Mouse (Mus musculus): ENCODE results near the gene Gm8660. TPM values are rescaled to one million over a fixed set of nuclear protein-coding genes. Genes with fewer than 3 reads are reported as not detected.
"Not testable (repeated sequence)": the region's sequence is repeated elsewhere in the genome, so short reads cannot be mapped to it uniquely, and the experiment has no call there.

Gm8660 gene
- not detected in 2 replicates for polyA plus RNA-seq (2012; rRNA removed)

DNA sequence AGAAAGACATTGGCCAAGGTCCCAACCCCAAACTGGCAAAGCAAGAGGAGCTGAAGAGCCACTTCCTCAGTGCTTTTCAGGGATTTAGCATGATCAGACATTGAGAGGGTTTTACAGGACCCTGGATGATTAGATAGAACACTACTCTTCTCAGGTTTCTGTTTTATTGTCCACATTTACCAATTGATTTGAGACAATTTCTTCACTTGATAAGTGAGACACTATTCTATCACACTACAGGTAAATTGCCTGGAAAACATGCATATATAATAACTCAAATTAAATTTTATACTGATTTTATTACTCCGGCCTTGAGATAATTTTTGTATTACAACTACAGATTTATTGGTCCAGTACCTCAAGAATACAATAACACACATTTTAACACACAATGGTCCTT lies at the start of gene Gm8660:
Gm8660 (minus strand) TSS at position 101 of the 400 bp plus-strand sequence.
- no CpG with 5 or more reads among the region's 1 CpGs for WGBS
- H3K4me1 ChIP-seq (replicated peaks; ENCODE audit: control insufficient read depth, insufficient read depth, low read length); H3K27ac ChIP-seq (ENCODE audit: control insufficient read depth, insufficient read depth, low read length); H3K36me3 ChIP-seq (ENCODE audit: control insufficient read depth, insufficient read depth, low read length); DNase-seq; H3K4me3 ChIP-seq (ENCODE audit: control insufficient read depth, insufficient read depth, low read length); H3K27me3 ChIP-seq (ENCODE audit: control insufficient read depth, insufficient read depth, low read length): not testable (repeated sequence)

DNA sequence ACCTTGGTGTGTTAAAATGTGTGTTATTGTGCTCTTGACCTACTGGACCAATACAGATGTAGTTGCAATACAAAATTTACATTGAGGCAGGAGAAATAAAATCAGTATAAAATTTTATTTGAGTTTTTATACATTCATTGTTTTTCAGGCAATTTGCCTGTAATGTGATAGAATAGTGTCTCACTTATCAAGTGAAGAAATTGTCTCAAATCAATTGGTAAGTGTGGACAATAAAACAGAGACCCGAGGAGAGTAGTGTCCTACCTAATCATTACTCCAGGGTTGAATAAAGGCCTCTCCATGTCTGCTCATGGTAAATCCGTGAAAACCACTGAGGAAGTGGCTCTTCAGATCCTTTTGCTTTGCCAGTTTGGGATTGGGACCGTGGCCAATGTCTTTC lies 42.4 kb upstream of the Gm8660 start, which contains the start of gene Vmn1r148:
Vmn1r148 (plus strand) TSS at position 301 of the 400 bp plus-strand sequence.
- no CpG with 5 or more reads among the region's 3 CpGs for WGBS
- H3K27me3 ChIP-seq (ENCODE audit: control insufficient read depth, insufficient read depth, low read length); DNase-seq; H3K4me1 ChIP-seq (replicated peaks; ENCODE audit: control insufficient read depth, insufficient read depth, low read length); H3K36me3 ChIP-seq (ENCODE audit: control insufficient read depth, insufficient read depth, low read length); H3K27ac ChIP-seq (ENCODE audit: control insufficient read depth, insufficient read depth, low read length); H3K4me3 ChIP-seq (ENCODE audit: control insufficient read depth, insufficient read depth, low read length): not testable (repeated sequence)

DNA sequence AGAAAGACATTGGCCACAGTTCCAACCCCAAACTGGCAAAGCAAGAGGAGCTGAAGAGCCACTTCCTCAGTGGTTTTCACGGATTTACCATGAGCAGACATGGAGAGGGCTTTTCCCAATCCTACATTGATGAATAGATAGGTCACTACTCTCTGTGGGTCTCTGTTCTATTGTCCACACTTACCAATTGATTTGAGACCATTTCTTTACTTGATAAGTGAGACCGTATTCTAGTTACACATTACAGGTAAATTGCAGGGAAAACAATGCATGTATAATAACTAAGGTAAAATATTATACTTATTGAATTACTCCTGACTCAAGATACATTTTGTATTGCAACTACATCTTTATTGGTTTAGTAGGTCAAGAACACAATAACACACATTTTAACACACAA lies 41.2 kb downstream of the Gm8660 start, which contains the start of gene Gm4187:
Gm4187 (minus strand) TSS at position 101 of the 400 bp plus-strand sequence.
- not testable (repeated sequence) for H3K4me3 ChIP-seq (ENCODE audit: control insufficient read depth, insufficient read depth, low read length); H3K27me3 ChIP-seq (ENCODE audit: control insufficient read depth, insufficient read depth, low read length); H3K27ac ChIP-seq (ENCODE audit: control insufficient read depth, insufficient read depth, low read length); H3K4me1 ChIP-seq (replicated peaks; ENCODE audit: control insufficient read depth, insufficient read depth, low read length); H3K36me3 ChIP-seq (ENCODE audit: control insufficient read depth, insufficient read depth, low read length); DNase-seq
- no CpG with 5 or more reads among the region's 2 CpGs for WGBS

Other genes with a start within 250 kb of the Gm8660 start
- not detected in 2 replicates for gene Gm10666, start 236.3 kb downstream of the Gm8660 start, polyA plus RNA-seq (2012; rRNA removed)
- gene Vmn1r142, start 207.0 kb downstream of the Gm8660 start, polyA plus RNA-seq (2012; rRNA removed) = not detected in 2 replicates
- gene Vmn1r143, start 181.7 kb downstream of the Gm8660 start, polyA plus RNA-seq (2012; rRNA removed) = not detected in 2 replicates
- gene Gm8653, start 169.8 kb downstream of the Gm8660 start, polyA plus RNA-seq (2012; rRNA removed) = not detected in 2 replicates
- not detected in 2 replicates for gene Gm8453, start 141.6 kb downstream of the Gm8660 start, polyA plus RNA-seq (2012; rRNA removed)
- not detected in 2 replicates for gene Gm4187, start 41.3 kb downstream of the Gm8660 start, polyA plus RNA-seq (2012; rRNA removed)
- not detected in 2 replicates for gene Vmn1r148, start 42.5 kb upstream of the Gm8660 start, polyA plus RNA-seq (2012; rRNA removed)
- gene Vmn1r149, start 67.2 kb upstream of the Gm8660 start, polyA plus RNA-seq (2012; rRNA removed) = not detected in 2 replicates
- gene Gm10665, start 93.0 kb upstream of the Gm8660 start, polyA plus RNA-seq (2012; rRNA removed) = not detected in 2 replicates
- not detected in 2 replicates for gene Vmn1r151, start 128.6 kb upstream of the Gm8660 start, polyA plus RNA-seq (2012; rRNA removed)
- gene Vmn1r152, start 151.9 kb upstream of the Gm8660 start, polyA plus RNA-seq (2012; rRNA removed) = not detected in 2 replicates
- gene Gm8677, start 163.8 kb upstream of the Gm8660 start, polyA plus RNA-seq (2012; rRNA removed) = not detected in 2 replicates
- gene Gm4201, start 194.3 kb upstream of the Gm8660 start, polyA plus RNA-seq (2012; rRNA removed) = not detected in 2 replicates
- gene Gm4565, start 217.1 kb upstream of the Gm8660 start, polyA plus RNA-seq (2012; rRNA removed) = not detected in 2 replicates

Measured in thymus, adult 2 months (tissue).